Mouse (Mus musculus) ES-E14 (cell line): Measurements from ENCODE around the gene Spp2.

Experiments used
- CHD2 ChIP-seq: IDR thresholded peaks from 2 replicates; pipeline ENCODE4 v1.6.1; 2014; ENCODE audit warnings: mild to moderate bottlenecking, low read depth, low read length, inconsistent platforms
- HCFC1 ChIP-seq: IDR thresholded peaks from 2 replicates; pipeline ENCODE4 v1.6.1; 2012; ENCODE audit warnings: low read length, inconsistent platforms, borderline replicate concordance; ENCODE audit not compliant: insufficient read depth
- MAFK ChIP-seq: IDR thresholded peaks from 2 replicates; pipeline ENCODE4 v1.6.1; 2014; ENCODE audit warnings: mild to moderate bottlenecking, low read depth, low read length, inconsistent platforms; ENCODE audit not compliant: insufficient read depth
- ZNF384 ChIP-seq: IDR thresholded peaks from 2 replicates; pipeline ENCODE4 v1.6.1; 2012; ENCODE audit warnings: low read depth, low read length, inconsistent platforms

DNA sequence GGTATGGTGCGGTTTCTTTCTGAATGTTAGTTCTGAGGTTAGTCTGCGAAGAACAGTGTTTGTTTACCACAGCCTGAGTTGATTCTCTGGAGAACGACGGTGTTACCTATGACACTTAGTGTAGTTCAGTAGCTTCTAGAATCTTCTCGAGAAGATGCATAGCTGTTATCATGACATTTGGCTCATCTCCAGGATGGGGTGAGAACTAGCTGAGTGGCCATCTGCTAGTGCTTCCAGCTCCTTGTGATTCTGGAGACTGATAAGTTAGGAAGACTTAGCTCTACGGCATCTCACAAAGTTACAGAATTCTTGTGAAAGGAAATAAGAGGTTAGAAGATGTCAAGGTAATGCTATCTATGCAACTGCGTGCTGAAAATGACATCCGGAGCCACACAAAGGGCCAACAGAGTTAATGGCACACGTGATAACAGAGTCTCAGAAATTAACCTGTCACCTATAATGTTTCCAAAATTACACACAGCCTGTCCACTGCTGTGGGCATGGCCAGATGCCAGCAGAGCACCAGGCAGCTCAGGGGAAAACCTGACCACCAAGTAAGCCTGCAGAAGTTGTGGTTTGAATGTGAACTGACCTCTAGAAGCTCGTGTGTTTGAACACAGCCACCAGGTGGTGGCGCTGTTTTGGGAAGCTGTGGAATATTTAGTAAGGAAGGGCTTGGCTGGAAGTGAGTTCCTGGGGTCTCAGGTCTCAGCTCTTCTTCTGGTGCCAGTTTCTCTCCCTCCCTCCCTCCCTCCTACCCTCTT is 39.7 kb upstream of the Spp2 start:
- TF ChIP-seq MAFK (no peak), ZNF384 (no peak), HCFC1 (no peak), CHD2 (no peak)
